Mouse (Mus musculus) forebrain, postnatal 0 days (tissue): ENCODE results near the gene Rnf207. TPM values are rescaled to one million over a fixed set of nuclear protein-coding genes. Genes with fewer than 3 reads are reported as not detected.

Experiments
- ATAC-seq: fragments of 200-750 bp; cut with Nextera tagmentation; 2 replicates; pipeline ENCODE4 v1.8.0; 2017; ENCODE audit warnings: mild to moderate bottlenecking, moderate library complexity
- DNase-seq: peaks from one replicate; pipeline ENCODE4 v3.0.0-alpha.2; 2015
- H3K27ac ChIP-seq: fragments of 300-500 bp; sonication (generic); 2 replicates; pipeline ENCODE4 v1.5.1; 2014; ENCODE audit warnings: low read depth, mild to moderate bottlenecking, antibody characterized with exemption, low read length, moderate library complexity, mixed read lengths
- H3K27me3 ChIP-seq: fragments of 300-500 bp; sonication (generic); 2 replicates; pipeline ENCODE4 v1.6.1; 2014; ENCODE audit warnings: mild to moderate bottlenecking, low read length, mixed read lengths; ENCODE audit not compliant: insufficient read depth
- H3K36me3 ChIP-seq: fragments of 300-500 bp; sonication (generic); 2 replicates; pipeline ENCODE4 v1.6.1; 2014; ENCODE audit warnings: mild to moderate bottlenecking, moderate library complexity; ENCODE audit not compliant: insufficient read depth
- H3K4me1 ChIP-seq: fragments of 300-500 bp; sonication (generic); 2 replicates; pipeline ENCODE4 v1.6.1; 2014; ENCODE audit warnings: antibody characterized with exemption; ENCODE audit not compliant: insufficient read depth
- H3K4me2 ChIP-seq: fragments of 300-500 bp; sonication (generic); 2 replicates; pipeline ENCODE4 v1.6.1; 2014; ENCODE audit warnings: low read depth, mild to moderate bottlenecking, moderate library complexity
- H3K4me3 ChIP-seq: fragments of 300-500 bp; sonication (generic); 2 replicates; pipeline ENCODE4 v1.5.1; 2014; ENCODE audit warnings: low read depth, low read length, mixed read lengths
- H3K9ac ChIP-seq: fragments of 300-500 bp; sonication (generic); 2 replicates; pipeline ENCODE4 v1.6.1; 2014; ENCODE audit warnings: mild to moderate bottlenecking
- H3K9me3 ChIP-seq: fragments of 300-500 bp; sonication (generic); 2 replicates; pipeline ENCODE4 v1.6.1; 2016; ENCODE audit warnings: low read length
- CTCF ChIP-seq: sonication (generic); IDR thresholded peaks from 2 replicates; pipeline ENCODE4 v1.5.1; 2016; ENCODE audit warnings: antibody characterized with exemption, control low read depth, low read depth
- WGBS: fragments of 180-500 bp; shearing (Covaris S2); extraction: QIAGEN DNeasy Blood & Tissue Kit; methylation state at CpG from one replicate; pipeline ENCODE4 v1.1.7; 2014; 5-methylcytosine and 5-hydroxymethylcytosine counted together
- polyA plus RNA-seq: library from polyadenylated mRNA; unstranded; fragments of >200 nt; fragmentation: Nextera tagmentation; extraction: Ambion mirVana; gene quantifications from 2 replicates; pipeline ENCODE4 v1.2.1, GENCODE M21; 2015
- total RNA-seq: library from RNA; depleted of rRNA; stranded (reverse); fragments of >200 nt; gene quantifications from 2 replicates; pipeline ENCODE4 v1.2.3, GENCODE M21; 2014; rRNA removed

Gene Rnf207
- total RNA-seq: 2.6 and 4.4 TPM in 2 replicates
- polyA plus RNA-seq: 2.7 and 4.2 TPM in 2 replicates

DNA sequence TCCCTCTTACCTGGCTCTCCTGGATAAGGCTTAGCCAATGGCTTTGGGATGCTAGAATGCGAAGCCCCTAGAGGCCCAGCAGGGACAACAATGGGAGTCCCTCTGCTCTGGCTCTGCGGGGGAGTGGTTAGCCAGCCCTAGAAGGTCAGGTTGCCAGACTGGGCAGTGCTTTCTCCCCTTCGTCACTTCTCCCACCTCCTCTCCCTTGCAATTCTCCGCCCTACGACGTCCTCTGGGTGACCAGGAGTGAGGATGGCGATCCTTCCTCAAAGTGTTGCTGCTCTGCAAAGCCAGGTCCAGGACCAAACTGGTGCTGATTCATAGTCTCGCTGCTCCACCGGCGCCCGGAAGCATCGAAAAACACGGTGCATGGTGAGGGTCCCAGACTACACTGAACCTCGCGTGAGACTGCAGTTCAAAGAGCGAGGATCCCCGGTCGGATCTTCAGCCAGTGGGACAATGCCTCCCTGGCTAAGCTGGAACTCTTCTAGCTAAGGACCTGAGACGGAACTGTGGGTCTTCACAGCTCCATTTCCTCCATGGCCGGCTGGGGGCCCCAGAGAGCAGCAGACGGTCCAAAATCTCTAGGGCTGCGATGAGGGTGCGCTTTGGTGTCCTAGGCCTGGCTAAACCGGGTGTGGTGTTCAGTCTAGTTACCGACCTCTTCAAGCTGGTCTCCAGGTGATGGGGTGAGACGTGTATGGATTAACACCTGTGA lies at the start of gene Rnf207:
Gene Rnf207, minus strand, starts transcription at position 477 of the 718 bp plus-strand sequence.
- H3K4me2 ChIP-seq: peak within 1 kb of the TSS; percentile 11; the same call in 1 of the 2 replicates
- H3K36me3 ChIP-seq: no peaks in the 10 kb centered on the region
- 5% methylated on average over 26 of the region's 26 CpGs for WGBS
- 0 out of 2 replicates have a peak, but pooled peaks cover under 1% of the 10 kb centered on the region for H3K4me1 ChIP-seq
- DNase-seq (peak; percentile 32), ATAC-seq (no peak)
- H3K9ac ChIP-seq: 0 out of 2 replicates have a peak within 1 kb of the TSS, but pooled peaks have one; percentile 7
- H3K27me3 ChIP-seq: peaks cover 40% of the 10 kb centered on the region
- peak; percentile 61 for TF ChIP-seq CTCF
- no peak within 1 kb of the TSS for H3K4me3 ChIP-seq
- no peaks in the 10 kb centered on the region for H3K9me3 ChIP-seq
- no peak within 1 kb of the TSS for H3K27ac ChIP-seq

DNA sequence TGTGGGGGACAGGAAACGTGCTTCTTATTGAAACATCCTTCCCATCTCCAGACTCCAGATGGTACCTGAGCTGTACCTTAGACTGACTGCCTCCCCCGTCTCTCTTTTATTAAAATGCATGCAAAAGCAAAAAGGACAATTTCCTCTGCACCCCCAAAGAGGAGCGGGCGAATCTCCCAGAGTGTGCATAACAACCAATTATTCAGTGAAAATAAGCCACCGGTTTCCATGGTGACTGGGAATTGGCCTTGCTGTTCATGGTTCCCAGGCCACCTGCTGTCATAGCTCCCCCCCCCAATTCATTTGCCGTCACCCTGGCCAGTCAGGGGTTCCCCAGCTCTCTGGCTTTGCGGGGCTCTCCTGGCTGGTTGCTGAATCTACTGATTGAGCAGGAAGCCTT lies 46.4 kb upstream of the Rnf207 start:
- Histone ChIP-seq H3K27me3 (no peaks in the 10 kb centered on the region), H3K27ac (0 out of 2 replicates have a peak overlapping the region, but pooled peaks have one; percentile 5), H3K9ac (peak overlapping the region; percentile 10; the same call in 1 of the 2 replicates), H3K36me3 (peaks cover 59% of the 10 kb centered on the region), H3K9me3 (no peaks in the 10 kb centered on the region), H3K4me3 (no peak overlapping the region), H3K4me2 (no peak overlapping the region), H3K4me1 (0 out of 2 replicates have a peak, but pooled peaks cover 4% of the 10 kb centered on the region)
- DNase-seq (peak; percentile 68), ATAC-seq (peak; percentile 65)
- TF ChIP-seq CTCF: no peak
- WGBS: 17% methylated on average over 7 of the region's 7 CpGs

DNA sequence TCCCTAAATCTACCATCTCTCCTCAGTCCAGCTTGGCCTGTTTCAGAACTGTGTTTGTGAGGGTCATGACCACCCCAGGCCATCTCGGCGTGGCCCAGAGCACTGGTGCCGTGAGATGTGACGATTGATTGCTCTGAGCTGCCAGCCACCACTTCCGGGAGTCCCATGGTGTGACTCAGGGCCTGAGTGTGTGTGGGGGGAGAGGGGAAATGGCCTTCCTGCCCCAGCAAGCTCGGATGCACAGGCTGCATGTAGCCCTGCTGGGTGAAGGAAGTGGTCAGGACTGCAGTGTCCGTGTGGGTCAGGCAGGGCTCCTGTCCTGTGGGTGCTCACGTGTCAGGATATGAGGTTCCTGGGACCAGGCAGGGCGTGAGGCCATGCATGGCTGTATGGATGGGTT lies 43.4 kb upstream of the Rnf207 start:
- H3K4me1 ChIP-seq: 0 out of 2 replicates have a peak, but pooled peaks cover 4% of the 10 kb centered on the region

DNA sequence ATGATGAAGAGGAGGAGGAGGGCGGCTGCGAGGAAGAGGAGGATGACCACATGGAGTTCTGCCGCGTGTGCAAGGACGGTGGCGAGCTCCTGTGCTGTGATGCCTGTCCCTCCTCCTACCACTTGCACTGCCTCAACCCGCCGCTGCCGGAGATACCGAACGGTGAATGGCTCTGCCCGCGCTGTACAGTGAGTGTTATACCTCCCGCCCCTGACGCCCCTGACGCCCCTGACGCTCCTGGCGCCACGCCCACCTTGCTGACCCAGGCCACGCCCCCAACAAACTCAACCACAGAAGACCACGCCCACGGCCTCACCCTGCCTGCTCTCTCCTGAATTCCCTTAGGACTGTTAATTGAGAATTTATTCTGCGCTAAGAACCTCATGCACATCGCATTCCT lies 42.1 kb upstream of the Rnf207 start:
- peak; percentile 36 for ATAC-seq
- DNase-seq: peak; percentile 19

More for the DNA sequence above, 43.4 kb upstream of the Rnf207 start:
- no peaks in the 10 kb centered on the region for H3K9me3 ChIP-seq
- H3K27ac ChIP-seq: no peak overlapping the region
- WGBS: 84% methylated on average over 9 of the region's 9 CpGs
- no peaks in the 10 kb centered on the region for H3K27me3 ChIP-seq
- no peak overlapping the region for H3K4me3 ChIP-seq
- H3K9ac ChIP-seq: no peak overlapping the region
- H3K4me2 ChIP-seq: no peak overlapping the region
- peaks cover 68% of the 10 kb centered on the region for H3K36me3 ChIP-seq
- TF ChIP-seq CTCF: no peak
- ATAC-seq (no peak), DNase-seq (no peak)

DNA sequence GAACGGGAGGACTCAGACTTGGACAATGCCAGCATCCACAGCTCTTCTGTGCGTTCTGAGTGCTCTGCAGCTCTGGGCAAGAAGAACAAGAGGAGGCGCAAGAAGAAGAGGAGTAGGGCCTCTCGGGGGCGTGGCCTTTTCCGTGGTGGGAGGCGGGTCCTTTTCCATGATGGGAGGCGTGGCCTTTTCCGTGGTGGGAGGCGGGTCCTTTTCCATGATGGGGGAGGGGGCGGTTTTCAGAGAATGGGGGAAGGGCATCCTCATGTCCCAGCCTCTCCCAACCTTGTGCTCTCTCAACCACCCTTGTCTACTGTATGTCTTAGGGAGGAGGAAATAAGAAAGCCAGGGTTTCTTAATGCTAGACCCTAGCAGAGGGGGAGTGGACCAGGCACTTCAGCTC lies 40.9 kb upstream of the Rnf207 start:
- H3K4me1 ChIP-seq: 0 out of 2 replicates have a peak, but pooled peaks cover under 1% of the 10 kb centered on the region
- no peak overlapping the region for H3K9ac ChIP-seq
- no peaks in the 10 kb centered on the region for H3K27me3 ChIP-seq
- DNase-seq (no peak), ATAC-seq (no peak)
- peaks cover 66% of the 10 kb centered on the region for H3K36me3 ChIP-seq
- no peak overlapping the region for H3K27ac ChIP-seq
- 12% methylated on average over 11 of the region's 11 CpGs for WGBS
- no peak for TF ChIP-seq CTCF
- no peak overlapping the region for H3K4me3 ChIP-seq
- H3K4me2 ChIP-seq: no peak overlapping the region
- H3K9me3 ChIP-seq: no peaks in the 10 kb centered on the region

More for the DNA sequence above, 42.1 kb upstream of the Rnf207 start:
- Histone ChIP-seq H3K4me1 (0 out of 2 replicates have a peak, but pooled peaks cover 4% of the 10 kb centered on the region), H3K9ac (no peak overlapping the region), H3K4me3 (no peak overlapping the region), H3K36me3 (peaks cover 67% of the 10 kb centered on the region), H3K27ac (no peak overlapping the region), H3K9me3 (no peaks in the 10 kb centered on the region), H3K4me2 (no peak overlapping the region), H3K27me3 (no peaks in the 10 kb centered on the region)
- TF ChIP-seq CTCF: peak; percentile 11; the same call in 1 of the 2 replicates
- WGBS: 9% methylated on average over 23 of the region's 24 CpGs

DNA sequence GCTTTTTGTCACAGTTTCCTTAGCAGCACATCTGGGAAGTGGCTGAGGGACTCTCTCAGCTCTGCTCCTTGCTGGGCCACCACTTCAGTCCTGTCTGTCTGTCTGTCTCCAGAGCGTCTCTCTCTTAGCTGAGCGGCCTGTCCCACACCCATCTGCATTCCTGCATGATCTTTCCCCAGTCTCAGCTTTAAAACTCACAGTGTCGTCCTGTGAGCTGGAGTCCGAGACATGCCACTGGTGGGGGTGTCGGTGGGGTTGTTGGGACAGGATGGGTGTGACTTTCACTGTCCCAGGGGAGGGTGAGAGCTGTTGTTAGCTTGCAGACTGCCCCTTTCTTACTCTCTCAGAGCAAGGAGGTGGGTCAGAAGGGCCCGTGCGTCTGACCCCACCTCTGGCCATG lies 36.9 kb upstream of the Rnf207 start:
- H3K9me3 ChIP-seq: no peaks in the 10 kb centered on the region
- peaks cover 10% of the 10 kb centered on the region for H3K4me1 ChIP-seq
- ATAC-seq: no peak
- H3K36me3 ChIP-seq: peaks cover 53% of the 10 kb centered on the region
- no peak for DNase-seq
- no peak overlapping the region for H3K27ac ChIP-seq
- no peak overlapping the region for H3K4me2 ChIP-seq
- no peak overlapping the region for H3K4me3 ChIP-seq
- 76% methylated on average over 7 of the region's 7 CpGs for WGBS
- no peak overlapping the region for H3K9ac ChIP-seq
- TF ChIP-seq CTCF: no peak
- no peaks in the 10 kb centered on the region for H3K27me3 ChIP-seq
